Mouse (Mus musculus): Measurements from ENCODE around the gene Rrad.

The Rrad gene

DNA sequence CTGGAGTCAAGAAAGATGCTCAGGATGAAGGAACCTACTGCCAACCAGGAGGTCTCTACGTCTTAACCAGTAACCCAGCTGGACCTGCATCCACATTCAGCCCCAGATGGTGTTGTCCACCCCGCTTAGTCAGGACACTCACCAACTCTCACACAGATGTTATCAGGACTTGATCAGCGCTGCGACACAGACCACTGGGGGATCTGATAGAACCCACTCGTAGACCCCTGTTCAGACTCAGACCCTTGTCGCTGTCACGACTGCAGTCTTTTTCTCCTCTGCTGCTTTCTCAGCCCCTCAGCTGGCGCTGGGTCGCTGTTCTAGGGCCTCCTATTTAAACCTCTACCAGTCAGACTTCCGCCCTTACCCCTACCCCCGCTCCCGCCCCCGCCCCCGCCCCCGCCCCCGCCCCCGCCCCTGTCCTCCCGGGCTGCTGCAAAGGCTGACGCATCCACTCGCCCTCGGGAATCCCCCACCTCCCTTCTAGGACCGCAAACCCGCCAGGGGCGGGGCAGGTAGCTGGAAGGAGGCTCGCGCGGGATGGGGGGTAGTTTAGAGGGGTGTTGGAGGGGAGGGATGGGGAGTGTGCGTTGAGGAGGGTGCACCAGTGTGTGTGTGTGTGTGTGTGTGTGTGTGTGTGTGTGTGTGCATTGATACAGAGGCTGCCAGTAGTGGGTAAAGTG, at the start of gene Rrad:
Gene Rrad (minus strand): TSS at position 347 of the 683 bp plus-strand sequence.
- peak; percentile 85 to 87 for DNase-seq (ENCODE audit: low spot score in 2 of 2)

DNA sequence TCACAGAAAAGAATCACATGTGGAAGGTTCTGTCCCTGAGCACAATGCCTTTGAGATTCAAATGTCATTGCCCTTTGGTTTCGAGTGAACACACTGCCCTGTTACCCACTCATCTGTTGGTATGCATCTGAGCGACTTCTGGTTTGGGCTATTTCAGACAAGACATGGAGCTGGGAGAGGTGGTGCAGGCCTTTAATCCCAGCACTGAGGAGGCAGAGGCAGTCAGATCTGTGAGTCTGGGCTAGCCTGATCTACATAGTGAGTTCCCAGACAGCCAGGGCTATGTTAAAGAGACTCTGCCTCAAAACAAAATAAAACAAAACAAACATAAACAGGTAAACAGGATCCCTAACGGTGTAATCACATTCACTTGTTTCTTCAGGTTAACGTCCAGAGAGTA, 24.5 kb upstream of the Rrad start:
- DNase-seq (ENCODE audit: low spot score in 2 of 2): no peak

DNA sequence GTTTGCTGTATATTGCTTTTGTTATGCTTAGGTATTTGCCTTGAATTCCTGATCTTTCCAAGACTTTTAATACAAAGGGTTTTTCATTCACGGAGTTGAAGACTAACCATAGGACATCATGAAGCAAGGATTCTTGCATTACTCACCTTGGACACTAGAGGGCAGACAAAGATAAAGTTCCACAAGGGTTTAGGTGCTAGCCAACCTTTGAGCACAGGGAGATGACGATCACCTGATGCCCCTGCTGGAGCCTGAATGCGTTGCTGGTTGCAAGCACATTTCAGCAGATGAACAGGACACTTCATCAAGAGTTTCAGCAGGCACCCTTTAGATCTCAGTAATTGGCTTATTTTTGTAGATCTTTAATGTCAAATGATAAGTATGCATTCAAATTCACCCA, 23.9 kb upstream of the Rrad start:
- DNase-seq (ENCODE audit: low spot score in 2 of 2): peak; percentile 73 to 79

DNA sequence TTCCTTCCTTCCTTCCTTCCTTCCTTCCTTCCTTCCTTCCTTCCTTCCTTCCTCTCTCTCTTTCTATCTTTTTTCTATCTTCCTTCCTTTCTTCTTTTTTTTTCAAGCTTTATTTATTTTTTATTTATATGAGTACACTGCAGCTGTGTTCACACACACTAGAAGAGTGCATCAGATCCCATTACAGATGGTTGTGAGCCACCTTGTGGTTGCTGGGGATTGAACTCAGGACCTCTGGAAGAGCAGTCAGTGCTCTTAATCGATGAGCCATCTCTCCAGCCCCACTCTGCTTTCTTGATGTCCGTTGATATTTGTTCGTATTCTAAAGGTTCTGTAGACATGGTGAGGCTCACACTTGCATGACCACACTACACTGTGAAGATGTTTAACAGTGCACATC, 13.1 kb upstream of the Rrad start:
- peak in 1 of 2 experiments; percentile 0 for DNase-seq (ENCODE audit: low spot score in 2 of 2)

DNA sequence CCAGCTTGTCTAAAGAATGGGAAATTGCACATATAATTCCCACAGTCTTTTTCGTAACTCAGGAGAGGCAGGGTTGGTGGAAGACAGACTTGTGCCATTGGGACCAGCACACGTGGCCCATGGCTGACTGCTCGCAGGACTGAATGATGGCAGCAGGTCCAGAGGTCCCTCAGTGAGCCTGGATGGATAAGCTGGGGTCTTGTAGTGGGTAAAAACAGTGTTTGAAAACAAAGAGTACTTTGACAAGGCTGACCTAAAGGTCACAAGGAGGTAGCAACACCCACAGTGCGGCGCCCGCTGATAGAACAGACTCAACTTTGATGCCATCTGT, 11.2 kb upstream of the Rrad start:
- DNase-seq (ENCODE audit: low spot score in 2 of 2): peak in 1 of 2 experiments; percentile 0

DNA sequence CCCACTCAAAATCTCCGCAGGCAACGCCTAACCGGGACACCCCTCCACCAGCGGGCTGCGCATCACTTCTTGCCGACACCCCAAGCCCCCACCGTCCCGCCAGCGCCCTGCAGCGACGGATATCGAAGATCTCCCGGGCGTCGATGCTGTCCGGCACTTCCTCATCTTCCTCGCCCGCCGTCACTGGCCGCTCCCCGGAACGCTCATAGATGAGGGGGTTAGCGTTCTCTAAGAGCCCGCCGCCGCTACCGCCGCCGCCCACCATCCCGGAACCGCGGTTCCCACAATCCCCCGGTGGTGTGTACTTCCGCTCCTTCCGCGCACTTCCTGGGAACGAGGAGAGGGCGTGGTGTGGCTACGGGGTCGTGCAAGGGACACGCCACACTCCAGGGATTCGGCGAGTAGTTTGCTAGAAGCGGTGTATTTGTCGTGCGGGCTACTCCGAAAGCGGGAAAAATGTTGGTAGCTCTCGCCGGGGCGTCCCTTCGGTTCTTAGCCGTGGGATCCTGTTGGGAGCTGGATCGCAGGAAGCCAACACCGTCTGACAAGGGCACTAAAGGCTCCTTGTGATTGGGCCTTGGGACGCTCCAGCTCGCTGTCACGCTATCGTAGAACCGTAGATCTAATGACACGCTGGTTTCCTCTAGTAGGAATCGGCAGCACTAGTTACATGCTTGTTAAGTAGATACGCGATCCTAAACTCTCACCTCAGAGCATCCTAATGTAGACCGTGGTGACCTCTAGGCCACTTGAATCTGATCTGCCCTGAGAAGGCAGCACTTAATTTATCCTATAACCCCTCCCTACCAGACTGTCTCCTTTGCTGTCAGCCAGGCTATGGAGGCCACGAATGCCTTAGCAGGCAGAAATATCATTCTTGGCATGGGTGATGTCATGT, 10.5 kb upstream of the Rrad start, which contains the start of gene Ciao2b:
Gene Ciao2b (minus strand): TSS at position 540 of the 898 bp plus-strand sequence.
- DNase-seq (ENCODE audit: low spot score in 2 of 2): peak; percentile 81 to 84

DNA sequence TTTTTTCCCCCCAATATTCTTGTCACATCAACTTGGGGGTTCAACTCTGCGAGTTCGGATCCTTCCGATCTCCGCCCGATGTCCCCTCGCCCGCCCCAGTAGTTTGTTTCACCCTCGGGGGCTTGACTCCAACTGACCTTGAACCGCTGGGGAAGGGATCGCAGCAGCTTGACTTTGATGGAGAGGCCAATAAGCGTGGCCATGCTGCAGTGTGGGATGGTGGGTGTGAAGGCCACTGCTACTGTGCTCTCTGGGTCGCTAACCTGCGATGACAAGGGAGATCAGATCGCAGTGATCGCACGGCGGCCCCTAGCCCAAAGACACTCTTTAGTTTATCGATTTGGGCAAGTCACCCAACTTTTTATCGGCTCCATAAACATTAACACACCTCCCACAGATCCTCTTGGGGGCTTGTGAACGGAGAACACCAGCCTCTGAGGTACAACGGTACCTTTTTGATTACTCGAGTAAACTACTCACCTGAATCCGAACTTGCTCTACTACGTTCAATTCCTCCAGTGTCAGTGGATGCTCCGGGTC, 9.8 kb upstream of the Rrad start:
- no peak for DNase-seq (ENCODE audit: low spot score in 2 of 2)

DNA sequence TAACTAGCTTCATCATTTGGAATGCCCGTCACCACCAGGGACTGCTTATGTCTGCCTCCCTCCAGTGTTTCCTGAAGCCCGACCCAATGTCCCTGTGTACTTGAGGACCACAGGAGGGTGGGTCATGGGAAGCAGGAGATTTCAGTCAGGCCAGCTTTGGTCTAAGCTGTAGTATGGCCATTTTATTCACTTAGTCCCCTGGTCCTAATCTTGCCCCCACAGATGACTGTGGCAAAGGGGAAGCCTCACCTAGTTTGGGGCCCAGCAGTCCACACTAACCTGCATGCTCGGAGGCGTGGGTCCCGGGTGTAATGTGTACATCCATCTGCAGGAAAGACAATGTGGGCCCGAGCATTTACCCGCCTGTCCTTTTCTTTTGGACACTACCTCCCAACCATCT, 9.1 kb upstream of the Rrad start:
- DNase-seq (ENCODE audit: low spot score in 2 of 2): no peak

DNA sequence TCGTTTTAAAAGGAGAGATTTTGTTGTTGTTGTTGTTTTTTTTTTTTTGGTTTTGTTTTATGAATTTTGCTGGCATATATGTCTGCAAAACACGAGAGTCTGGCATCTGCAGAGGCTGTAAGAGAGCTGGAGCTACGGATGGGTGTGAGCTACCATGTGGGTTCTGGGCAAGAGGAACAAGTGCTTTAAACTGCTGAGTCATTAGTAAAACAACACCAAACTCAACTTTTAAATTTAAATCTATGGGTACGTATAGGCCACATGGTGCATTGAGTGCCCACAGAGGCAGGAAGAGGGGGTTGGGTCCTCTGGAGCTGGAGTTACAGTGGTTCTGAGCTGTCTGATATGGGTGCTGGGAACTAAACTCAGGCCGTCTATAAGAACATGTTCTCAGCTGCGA, 6.9 kb upstream of the Rrad start:
- DNase-seq (ENCODE audit: low spot score in 2 of 2): no peak

DNA sequence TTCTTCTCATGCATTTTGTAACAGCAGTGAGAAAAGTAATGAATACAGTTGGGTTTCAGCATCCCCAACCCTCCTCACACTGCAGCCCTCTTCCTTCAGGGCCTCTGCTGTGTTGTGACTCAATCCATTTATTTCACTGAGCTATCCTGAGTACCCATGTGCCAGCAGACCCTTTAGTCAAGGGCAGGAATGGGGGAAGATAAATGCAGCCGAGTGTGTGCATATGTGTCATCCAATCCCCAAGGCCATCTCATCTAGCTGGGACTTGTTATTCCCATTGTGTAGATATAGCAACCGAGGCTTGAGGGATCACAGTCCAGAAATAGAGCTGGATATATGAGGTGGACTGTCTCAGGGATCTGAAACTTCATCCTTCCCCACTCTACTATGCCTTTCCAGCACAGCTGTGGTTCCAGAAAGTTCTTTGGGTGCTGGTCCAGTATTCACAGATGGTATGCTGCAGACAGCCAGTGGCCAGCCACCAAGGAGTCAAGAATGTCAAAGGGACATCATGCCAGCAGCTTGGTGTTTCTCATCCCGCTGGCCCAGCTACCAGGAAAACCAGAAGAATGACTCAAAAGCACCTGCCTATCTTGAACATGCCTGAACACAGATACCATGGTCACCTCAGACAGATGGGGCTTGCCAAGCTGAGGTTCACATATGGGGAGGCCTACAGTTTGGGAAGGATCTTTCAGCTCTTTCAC, 4.0 kb upstream of the Rrad start:
- DNase-seq (ENCODE audit: low spot score in 2 of 2): no peak

DNA sequence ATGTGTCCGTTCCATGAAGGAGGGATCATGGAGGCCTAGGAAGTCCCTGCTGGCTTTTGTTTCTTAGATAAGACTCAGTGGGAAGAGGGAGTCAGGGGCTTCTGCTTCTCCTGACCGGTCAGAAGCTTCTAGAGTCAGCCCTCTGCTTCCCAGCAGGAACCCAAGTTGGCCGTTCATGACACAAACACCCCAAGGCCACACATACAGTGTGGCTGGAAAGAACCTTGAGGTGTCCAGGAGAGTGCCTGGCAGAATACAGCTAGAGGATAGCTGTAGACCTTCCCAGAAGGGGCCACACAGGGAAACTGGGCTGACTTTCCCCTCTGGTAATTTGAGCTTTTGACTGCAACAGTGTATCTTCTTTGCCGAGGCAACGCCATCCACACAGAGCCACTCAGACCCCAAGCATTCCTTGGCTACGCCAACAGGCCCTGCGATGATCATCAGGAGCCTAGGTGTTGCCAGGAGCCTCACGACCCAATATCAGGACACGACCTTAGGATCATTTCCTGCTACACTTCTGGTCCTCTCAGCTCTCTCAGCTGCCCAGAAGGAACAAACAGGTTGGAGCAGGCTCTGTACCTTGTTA, 2.1 kb upstream of the Rrad start:
- no peak for DNase-seq (ENCODE audit: low spot score in 2 of 2)

DNA sequence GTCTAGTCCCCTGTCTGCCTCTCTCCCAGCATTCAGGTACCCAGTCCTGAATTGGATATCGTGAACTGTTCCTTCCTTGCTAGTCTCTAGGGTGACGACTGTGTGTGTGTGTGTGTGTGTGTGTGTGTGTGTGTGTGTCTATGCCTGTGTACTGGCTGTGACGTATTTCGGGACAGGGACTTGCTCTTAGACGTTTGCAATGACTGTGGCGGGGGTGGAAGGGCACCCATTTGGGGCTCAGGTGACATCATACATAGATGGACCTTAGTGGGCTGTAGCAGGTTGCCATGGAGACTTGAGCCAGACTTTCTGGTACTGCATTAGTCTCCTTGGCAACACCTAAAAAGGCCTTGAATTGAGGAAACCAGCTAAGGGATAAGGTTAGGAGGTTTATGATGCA, 1.4 kb upstream of the Rrad start:
- no peak for DNase-seq (ENCODE audit: low spot score in 2 of 2)

DNA sequence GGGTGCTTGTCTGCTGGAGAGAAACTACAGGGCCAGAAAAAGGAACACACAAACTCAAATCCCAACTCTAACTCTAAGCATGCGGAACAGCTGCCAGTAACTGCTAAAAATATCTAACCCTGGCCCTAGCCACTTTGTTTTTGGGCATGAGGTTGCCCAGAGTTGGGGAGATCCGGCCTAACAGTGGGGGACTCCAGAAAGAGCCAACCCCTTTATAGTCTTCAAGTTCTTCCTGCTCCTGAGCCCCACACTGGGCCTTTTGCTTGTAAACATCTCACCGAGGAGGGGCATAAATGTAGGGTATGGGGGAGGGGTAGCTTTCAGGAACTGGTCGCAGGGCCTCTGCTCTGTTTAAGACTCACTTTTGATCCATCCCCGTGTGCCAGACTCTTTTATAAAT, 848 bp upstream of the Rrad start:
- DNase-seq (ENCODE audit: low spot score in 2 of 2): peak in 1 of 2 experiments; percentile 18

DNA sequence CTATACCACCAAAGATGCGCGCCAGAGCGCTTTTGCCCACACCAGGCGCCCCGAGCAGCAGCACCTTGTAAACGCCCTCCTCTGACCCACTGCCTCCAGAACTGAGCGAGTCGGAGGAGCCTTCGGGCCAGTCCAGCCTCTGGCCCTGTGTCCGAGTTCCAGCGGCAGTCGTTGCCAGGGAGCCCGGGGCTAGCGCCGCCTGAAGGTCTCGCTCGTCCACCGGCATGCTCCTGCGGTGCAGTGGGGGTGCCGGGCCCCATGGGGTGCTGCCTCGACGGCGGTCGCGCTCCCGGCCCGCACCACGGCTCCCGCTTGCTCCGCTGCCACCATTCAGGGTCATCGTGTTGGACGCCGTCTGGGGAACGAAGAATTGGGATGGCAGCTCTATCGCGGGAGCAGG, 553 bp downstream of the Rrad start:
- DNase-seq (ENCODE audit: low spot score in 2 of 2): peak in 1 of 2 experiments; percentile 12

DNA sequence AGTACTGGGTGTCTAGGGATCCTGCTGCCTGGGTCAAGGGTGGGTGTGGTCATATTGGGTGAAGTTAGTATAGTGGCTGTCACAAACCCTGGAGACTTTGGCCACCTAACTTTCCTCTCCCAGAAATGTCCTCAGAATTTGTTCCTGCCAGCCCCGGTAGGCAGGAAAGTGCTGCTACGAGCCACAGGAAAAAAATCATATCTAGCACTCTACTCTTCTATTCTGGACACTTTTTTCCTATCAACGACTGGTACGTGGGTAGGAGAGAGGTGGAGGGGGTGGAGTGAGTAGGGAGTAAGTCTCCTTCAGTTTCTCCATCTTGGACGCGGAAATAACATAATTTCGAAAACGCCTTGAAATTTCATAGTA, 1.0 kb downstream of the Rrad start:
- no peak for DNase-seq (ENCODE audit: low spot score in 2 of 2)

DNA sequence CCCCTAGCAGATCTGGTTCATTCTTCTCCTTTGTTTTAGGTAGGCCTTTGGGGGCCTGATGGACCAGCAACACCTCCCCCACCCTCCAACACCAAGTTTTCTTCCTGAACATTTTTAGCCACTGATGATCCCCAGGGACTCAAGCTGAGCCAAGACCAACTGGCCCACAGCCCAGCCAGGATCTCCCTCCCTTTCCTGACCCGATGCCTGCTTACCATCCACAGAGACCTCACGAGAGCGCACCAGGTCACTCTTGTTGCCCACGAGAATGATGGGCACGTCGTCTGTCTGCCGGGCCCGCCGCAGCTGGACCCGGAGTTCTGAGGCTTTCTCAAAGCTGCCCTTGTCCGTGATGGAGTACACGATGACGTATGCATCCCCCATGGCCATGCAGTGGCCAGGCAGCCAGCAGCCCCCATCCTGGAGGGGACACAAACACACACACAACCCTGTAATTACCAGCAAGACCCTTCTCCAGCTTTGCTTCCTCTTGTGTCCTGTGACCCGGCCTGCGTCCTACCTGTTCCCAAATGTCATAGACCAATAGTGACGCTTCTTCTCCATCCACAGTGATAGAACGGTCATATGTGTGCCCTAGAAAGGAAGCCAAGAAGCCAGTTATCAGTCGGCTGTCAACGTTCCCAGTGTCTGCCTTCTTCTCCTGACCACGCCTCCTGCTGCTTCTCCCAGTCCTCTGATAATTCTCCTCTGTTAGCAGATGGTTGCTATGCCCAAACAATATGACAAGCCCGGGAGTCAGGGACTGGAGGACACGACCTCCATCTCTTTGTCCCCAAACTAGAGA, 1.6 kb downstream of the Rrad start:
- DNase-seq (ENCODE audit: low spot score in 2 of 2): no peak

DNA sequence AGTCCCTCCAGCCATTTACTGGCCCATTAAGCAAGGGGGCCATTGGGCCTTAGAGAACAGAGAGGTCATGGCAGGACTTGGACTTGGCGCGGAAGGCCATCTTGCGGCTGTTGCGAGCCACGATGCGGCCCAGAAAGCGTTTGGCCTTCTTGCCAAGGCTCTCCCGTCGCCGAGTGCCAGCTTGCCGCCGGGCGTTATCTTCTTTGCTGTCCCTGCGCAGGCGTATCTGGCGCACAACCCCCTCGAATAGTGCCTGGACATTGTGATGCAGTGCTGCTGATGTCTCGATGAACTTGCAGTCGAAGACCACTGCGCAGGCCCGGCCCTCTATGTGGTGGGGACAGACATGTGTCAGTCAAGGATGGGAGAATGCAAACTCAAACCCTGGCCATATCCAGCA, 2.7 kb downstream of the Rrad start:
- no peak for DNase-seq (ENCODE audit: low spot score in 2 of 2)

DNA sequence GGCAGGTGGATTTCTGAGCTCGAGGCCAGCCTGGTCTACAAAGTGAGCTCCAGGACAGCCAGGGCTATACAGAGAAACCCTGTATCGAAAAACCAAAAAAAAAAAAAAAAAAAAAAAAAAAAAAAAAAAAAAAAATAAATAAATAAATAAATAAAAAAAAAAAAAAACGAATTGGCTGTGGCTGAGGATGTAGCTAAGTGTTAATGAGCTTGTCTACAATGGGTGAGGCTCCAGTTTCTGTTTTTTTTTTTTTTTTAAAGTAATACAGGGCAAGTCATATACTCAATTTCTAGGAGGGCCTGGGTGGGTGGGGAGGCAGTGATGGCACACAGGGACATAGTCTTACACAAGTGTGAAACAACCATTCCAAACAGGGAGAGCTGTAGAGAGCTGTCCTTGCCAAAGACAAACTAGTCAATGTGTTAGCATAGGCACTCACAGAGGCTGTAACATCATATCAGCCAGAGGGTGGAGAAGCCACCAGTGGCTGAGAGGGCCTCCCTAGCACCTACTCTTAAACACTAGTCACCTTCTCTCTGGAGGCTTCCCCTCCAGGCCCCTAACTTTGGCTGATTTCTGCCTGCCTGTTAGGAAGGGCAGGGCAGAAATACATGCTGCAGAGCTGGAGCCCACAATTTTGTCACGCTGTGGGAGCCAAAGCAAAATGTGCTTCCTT, 3.9 kb downstream of the Rrad start:
- DNase-seq (ENCODE audit: low spot score in 2 of 2): no peak

DNA sequence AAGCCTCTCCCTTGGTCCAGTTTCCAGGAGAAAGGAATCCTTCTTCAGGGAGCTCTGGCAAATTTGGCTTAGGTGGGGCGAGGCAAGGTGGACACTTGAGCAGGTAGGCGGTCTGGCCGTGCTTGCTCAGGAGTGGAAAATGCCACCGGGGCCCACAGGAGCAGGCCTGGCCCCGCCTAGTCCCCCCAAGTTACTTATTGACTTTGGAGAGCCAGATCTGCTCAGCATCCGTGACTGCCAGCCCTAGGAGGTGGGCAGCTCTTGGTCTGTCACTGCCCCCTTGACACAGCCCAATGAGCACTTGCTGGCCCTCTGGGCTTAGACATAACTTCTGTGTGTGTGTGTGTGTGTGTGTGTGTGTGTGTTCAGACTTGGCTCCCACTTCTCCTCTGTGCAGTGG, 7.0 kb downstream of the Rrad start, which contains the start of gene Cdh16:
Gene Cdh16 (minus strand): TSS at position 236 of the 400 bp plus-strand sequence.
- no peak for DNase-seq (ENCODE audit: low spot score in 2 of 2)

DNA sequence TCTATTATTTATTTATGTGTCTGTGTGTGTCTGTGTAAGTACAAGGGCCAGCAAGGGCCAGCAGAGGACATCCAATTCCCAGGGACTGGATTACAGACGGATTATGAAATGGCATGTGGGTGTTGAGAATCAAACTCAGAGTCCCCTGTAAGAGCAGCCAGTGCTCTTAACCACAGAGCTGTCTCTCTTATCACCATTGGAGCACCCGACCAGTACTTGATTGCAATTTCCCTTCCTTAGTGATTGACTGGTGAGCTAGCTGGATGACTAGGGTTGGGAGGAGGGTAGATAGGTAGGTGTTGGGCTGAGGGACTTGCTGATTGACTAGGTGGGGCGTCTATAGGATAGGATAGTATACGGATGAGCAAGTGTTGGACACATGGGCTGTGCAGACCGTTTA, 10.4 kb downstream of the Rrad start:
- DNase-seq (ENCODE audit: low spot score in 2 of 2): no peak
